Mouse (Mus musculus) adrenal gland (tissue): ENCODE data around the gene Pcdh19.

Source experiments
- intact Hi-C: fragments of 180-260 bp; cut with DNase I; formaldehyde crosslinking; loops from one replicate; pipeline ENCODE4 v1.15.1; 2025

The Pcdh19 gene

GRCm38 (mm10) chrX:133657308-133658302 is 31.2 kb downstream of the Pcdh19 start:
- intact Hi-C loops: no loop called here

GRCm38 (mm10) chrX:133655876-133656538 is 32.8 kb downstream of the Pcdh19 start:
- intact Hi-C loops: no loop called here

GRCm38 (mm10) chrX:133655196-133655595 is 33.6 kb downstream of the Pcdh19 start:
- intact Hi-C loops: no loop called here

- intact Hi-C loops: no loop called here
These were observed 35.7 kb downstream of the Pcdh19 start for GRCm38 (mm10) chrX:133653071-133653470.

- intact Hi-C loops: no loop called here
These were observed 38.4 kb downstream of the Pcdh19 start for GRCm38 (mm10) chrX:133650379-133650778.

- intact Hi-C loops: no loop called here
These were observed 41.0 kb downstream of the Pcdh19 start for GRCm38 (mm10) chrX:133647809-133648208.

- intact Hi-C loops: no loop called here
These were observed 49.3 kb downstream of the Pcdh19 start for GRCm38 (mm10) chrX:133639445-133639844.

GRCm38 (mm10) chrX:133629538-133629937 is 59.2 kb downstream of the Pcdh19 start:
- intact Hi-C loops: no loop called here

- intact Hi-C loops: no loop called here
These were observed 70.6 kb downstream of the Pcdh19 start for GRCm38 (mm10) chrX:133618222-133618621.

- intact Hi-C loops: no loop called here
These were observed 83.0 kb downstream of the Pcdh19 start for GRCm38 (mm10) chrX:133605828-133606227.

- intact Hi-C loops: no loop called here
These were observed 84.5 kb downstream of the Pcdh19 start for GRCm38 (mm10) chrX:133604272-133604671.

GRCm38 (mm10) chrX:133602068-133602467 is 86.7 kb downstream of the Pcdh19 start:
- intact Hi-C loops: no loop called here

GRCm38 (mm10) chrX:133601658-133602057 is 87.1 kb downstream of the Pcdh19 start:
- intact Hi-C loops: no loop called here

GRCm38 (mm10) chrX:133601195-133601594 is 87.6 kb downstream of the Pcdh19 start:
- intact Hi-C loops: no loop called here

- intact Hi-C loops: no loop called here
These were observed 113.0 kb downstream of the Pcdh19 start for GRCm38 (mm10) chrX:133575601-133576382.

GRCm38 (mm10) chrX:133565355-133565754 is 123.4 kb downstream of the Pcdh19 start:
- intact Hi-C loops: no loop called here
